Comparison of ENCODE assay signal across 10 mouse cellular contexts in genomic region chr15:36360694-36361521, GRCm38 (mm10).
A peak's percentile ranks its signal among the peaks of the same experiment; 100 is the strongest.
DNase-seq lines count a peak whose midpoint lies in the region; ATAC-seq and TF ChIP-seq lines count a peak whose summit lies in the region.
"Had no signal": no experiment of that assay in that cellular context is flagged by ENCODE, and none has a peak within 500 bp of the region (broad histone marks: within the 10 kb centered on the region; RNA-seq: fewer than 3 reads in every experiment).

No protein-coding gene starts in this region.

- peak; percentile 99 for TF ChIP-seq EP300 in liver, postnatal 0 days (IDR thresholded peaks at IDR 0.05; ENCODE audit: low read depth)

- no peaks in the 10 kb centered on the region for H3K27me3 ChIP-seq in lung, embryonic 14.5 days (ENCODE audit: insufficient read depth, low read length)
- no peaks in the 10 kb centered on the region for H3K27me3 ChIP-seq in heart, embryonic 11.5 days (ENCODE audit: control insufficient read depth, insufficient read depth, low read length)
- H3K27me3 ChIP-seq in liver, postnatal 0 days (ENCODE audit: insufficient read depth, low read length): no peaks in the 10 kb centered on the region
- H3K27me3 ChIP-seq: limb, embryonic 13.5 days had no signal

- peak; percentile 61 for DNase-seq in lung, embryonic 14.5 days
- DNase-seq in lung, adult 18-20 months: no peak
- peak; percentile 64 for DNase-seq in liver, postnatal 0 days
- no peak for DNase-seq in urinary bladder, postnatal 10 days (ENCODE audit: low spot score)
- no peak for DNase-seq in layer of hippocampus, adult 8-10 months (ENCODE audit: low spot score in 2 of 2)

- no peaks in the 10 kb centered on the region for H3K36me3 ChIP-seq in lung, embryonic 14.5 days (ENCODE audit: insufficient read depth)
- H3K36me3 ChIP-seq in heart, embryonic 11.5 days (ENCODE audit: control insufficient read depth, insufficient read depth, low read length): no peaks in the 10 kb centered on the region
- no peaks in the 10 kb centered on the region for H3K36me3 ChIP-seq in liver, postnatal 0 days (replicated peaks; ENCODE audit: insufficient read depth, low read length)
- H3K36me3 ChIP-seq: limb, embryonic 13.5 days had no signal

- peak overlapping the region; percentile 39 for H3K27ac ChIP-seq in lung, embryonic 14.5 days (ENCODE audit: low read depth)
- peak overlapping the region; percentile 67 for H3K27ac ChIP-seq in heart, embryonic 11.5 days (ENCODE audit: low read depth, low read length)
- H3K27ac ChIP-seq in liver, postnatal 0 days (ENCODE audit: low read depth): peak overlapping the region; percentile 92
- H3K27ac ChIP-seq: limb, embryonic 13.5 days had no signal

- no peak for TF ChIP-seq CTCF in lung, embryonic 14.5 days (IDR thresholded peaks at IDR 0.05; ENCODE audit: low read depth)
- no peak for TF ChIP-seq CTCF in liver, postnatal 0 days (IDR thresholded peaks at IDR 0.05; ENCODE audit: low read depth)

- peak; percentile 54; the same call in 1 of the 2 replicates for ATAC-seq in lung, embryonic 14.5 days (ENCODE audit: insufficient read depth)
- ATAC-seq in activated CD4-positive, CD25-positive, alpha-beta regulatory T cell, adult 4 months: peak; percentile 48
- ATAC-seq in heart, embryonic 11.5 days (replicated peaks; ENCODE audit: insufficient number of reproducible peaks, low FRiP score, low TSS enrichment): peak; percentile 77; the same call in 1 of the 2 replicates
- ATAC-seq in liver, postnatal 0 days: peak; percentile 97
- no peak for ATAC-seq in frontal cortex, adult (ENCODE audit: low TSS enrichment)
- ATAC-seq: forebrain, embryonic 16.5 days had no signal

- H3K9ac ChIP-seq in lung, embryonic 14.5 days: no peak overlapping the region
- no peak overlapping the region for H3K9ac ChIP-seq in heart, embryonic 11.5 days (ENCODE audit: low read depth, low read length)
- peak overlapping the region; percentile 28; the same call in 1 of the 2 replicates for H3K9ac ChIP-seq in liver, postnatal 0 days (replicated peaks)
- H3K9ac ChIP-seq: limb, embryonic 13.5 days had no signal

- no peak overlapping the region for H3K4me2 ChIP-seq in lung, embryonic 14.5 days
- no peak overlapping the region for H3K4me2 ChIP-seq in heart, embryonic 11.5 days
- peak overlapping the region; percentile 47; the same call in 1 of the 2 replicates for H3K4me2 ChIP-seq in liver, postnatal 0 days (ENCODE audit: low read depth, low read length)
- H3K4me2 ChIP-seq: limb, embryonic 13.5 days had no signal

- 58% methylated on average over 14 of the region's 14 CpGs for whole genome bisulfite sequencing in lung, embryonic 14.5 days
- WGBS in heart, embryonic 11.5 days (ENCODE audit: insufficient replicate concordance): 53% methylated on average over 14 of the region's 14 CpGs
- WGBS in liver, postnatal 0 days (ENCODE audit: insufficient replicate concordance): 36% methylated on average over 14 of the region's 14 CpGs

- H3K4me1 ChIP-seq in lung, embryonic 14.5 days (ENCODE audit: insufficient read depth): 0 out of 2 replicates have a peak, but pooled peaks cover 8% of the 10 kb centered on the region
- H3K4me1 ChIP-seq in heart, embryonic 11.5 days (ENCODE audit: control insufficient read depth, insufficient read depth, low read length): peaks cover 5% of the 10 kb centered on the region
- peaks cover 8% of the 10 kb centered on the region; the same call in 1 of the 2 replicates for H3K4me1 ChIP-seq in liver, postnatal 0 days (ENCODE audit: insufficient read depth)

- no peaks in the 10 kb centered on the region for H3K9me3 ChIP-seq in lung, embryonic 14.5 days (ENCODE audit: low read depth, low read length)
- H3K9me3 ChIP-seq in heart, embryonic 11.5 days (replicated peaks; ENCODE audit: control insufficient read depth, low read length): no peaks in the 10 kb centered on the region
- H3K9me3 ChIP-seq in liver, postnatal 0 days (ENCODE audit: low read length): no peaks in the 10 kb centered on the region
- H3K9me3 ChIP-seq: limb, embryonic 13.5 days had no signal

- H3K4me3 ChIP-seq in lung, embryonic 14.5 days (ENCODE audit: low read depth, low read length): no peak overlapping the region
- no peak overlapping the region for H3K4me3 ChIP-seq in heart, embryonic 11.5 days (ENCODE audit: low read depth, low read length)
- no peak overlapping the region for H3K4me3 ChIP-seq in liver, postnatal 0 days (ENCODE audit: low read depth, low read length)
- H3K4me3 ChIP-seq: limb, embryonic 13.5 days had no signal

Comparison
In these comparisons a context has a peak if more than half of its experiments do, and no peak if none do; other contexts are left out.
1. DNase-seq: peak in lung, embryonic 14.5 days (single experiment) and liver, postnatal 0 days (single experiment); none in lung, adult 18-20 months (0 of 2), urinary bladder, postnatal 10 days (single experiment) and layer of hippocampus, adult 8-10 months (0 of 2).
2. H3K27ac ChIP-seq: peak in every context shown above with its lines; median percentile 92 in liver, postnatal 0 days; 67 in heart, embryonic 11.5 days; 39 in lung, embryonic 14.5 days.